Mouse (Mus musculus) CH12.LX (cell line): ENCODE results near the gene Bend6. TPM values are rescaled to one million over a fixed set of nuclear protein-coding genes. Genes with fewer than 3 reads are reported as not detected.

Experiments used
- DNase-seq: peaks from one replicate; pipeline ENCODE4 v3.0.0-alpha.2; 2013; ENCODE audit errors: extremely low read depth
- H3K27ac ChIP-seq: 2 replicates; pipeline ENCODE4 v1.5.1; 2012; ENCODE audit warnings: low read depth, mild to moderate bottlenecking, control low read depth, moderate library complexity; ENCODE audit not compliant: insufficient read depth
- H3K27me3 ChIP-seq: replicated peaks from 2 replicates; pipeline ENCODE3; 2012; ENCODE audit warnings: inconsistent platforms
- H3K36me3 ChIP-seq, 2 experiments: replicated peaks in 1 of 2; 2 replicates each; pipeline versions ENCODE3 to v1.6.1; 2012; ENCODE audit warnings: inconsistent platforms in 1 of 2, low read length in 1 of 2, mild to moderate bottlenecking in 1 of 2, mixed read lengths in 1 of 2, moderate library complexity in 1 of 2; ENCODE audit not compliant: control insufficient read depth in 1 of 2, insufficient read depth in 1 of 2
- H3K4me1 ChIP-seq, 2 experiments: 2 replicates each; pipeline ENCODE4 v1.6.1; 2012; ENCODE audit warnings: inconsistent platforms in 1 of 2, moderate library complexity in 1 of 2; ENCODE audit not compliant: insufficient read depth in 2 of 2, control insufficient read depth in 1 of 2
- H3K4me2 ChIP-seq: 2 replicates; pipeline ENCODE4 v1.6.1; 2012; ENCODE audit warnings: low read depth, mild to moderate bottlenecking, control low read depth; ENCODE audit not compliant: poor library complexity, insufficient read depth, severe bottlenecking
- H3K4me3 ChIP-seq, 3 experiments: fragments of 150-350 bp in 1 of 3; sonication (generic) in 1 of 3; replicated peaks in 1 of 3; 2 replicates each; pipeline versions ENCODE3 to v1.5.1; 2011 to 2012; ENCODE audit warnings: low read depth in 2 of 3, low read length in 2 of 3, mild to moderate bottlenecking in 2 of 3, moderate library complexity in 2 of 3, control low read depth in 1 of 3, improper control_type of control experiment in 1 of 3, inconsistent platforms in 1 of 3, mixed read lengths in 1 of 3; ENCODE audit not compliant: poor library complexity in 1 of 3
- H3K79me2 ChIP-seq: replicated peaks from 2 replicates; pipeline ENCODE4 v1.6.1; 2012; ENCODE audit warnings: mild to moderate bottlenecking, moderate library complexity; ENCODE audit not compliant: control insufficient read depth, poor library complexity, insufficient read depth, severe bottlenecking; ENCODE audit errors: extremely low read depth
- H3K9ac ChIP-seq: 2 replicates; pipeline ENCODE4 v1.6.1; 2012; ENCODE audit warnings: low read depth, mild to moderate bottlenecking, control low read depth, moderate library complexity; ENCODE audit not compliant: insufficient read depth
- H3K9me3 ChIP-seq: replicated peaks from 2 replicates; pipeline ENCODE3; 2012; ENCODE audit warnings: low read length, inconsistent platforms, mixed read lengths
- CHD1 ChIP-seq: IDR thresholded peaks from 2 replicates; pipeline ENCODE4 v1.6.1; 2012; ENCODE audit warnings: low read depth, low read length, improper control_type of control experiment, inconsistent platforms
- CTCF ChIP-seq, 2 experiments: IDR thresholded peaks in 1 of 2; conservative IDR thresholded peaks in 1 of 2; 2 replicates each; pipeline ENCODE4 v1.5.1; 2011 to 2012; ENCODE audit warnings: low read depth in 2 of 2, low read length in 2 of 2, improper control_type of control experiment in 1 of 2, inconsistent platforms in 1 of 2, mild to moderate bottlenecking in 1 of 2, moderate library complexity in 1 of 2
- E2F4 ChIP-seq: IDR thresholded peaks from 2 replicates; pipeline ENCODE4 v1.6.1; 2011; ENCODE audit warnings: low read depth, low read length, improper control_type of control experiment; ENCODE audit not compliant: insufficient replicate concordance
- ELF1 ChIP-seq: IDR thresholded peaks from 2 replicates; pipeline ENCODE4 v1.6.1; 2014; ENCODE audit warnings: low read depth, mild to moderate bottlenecking, inconsistent platforms, low read length, improper control_type of control experiment
- EP300 ChIP-seq: IDR thresholded peaks from 2 replicates; pipeline ENCODE4 v1.6.1; 2011; ENCODE audit warnings: low read length, improper control_type of control experiment
- GABPA ChIP-seq: IDR thresholded peaks from 2 replicates; pipeline ENCODE4 v1.6.1; 2012; ENCODE audit warnings: low read depth, low read length, improper control_type of control experiment, inconsistent platforms; ENCODE audit not compliant: insufficient replicate concordance
- HCFC1 ChIP-seq: IDR thresholded peaks from 2 replicates; pipeline ENCODE4 v1.6.1; 2012; ENCODE audit warnings: low read depth, mild to moderate bottlenecking, inconsistent platforms, low read length, improper control_type of control experiment
- IRF4 ChIP-seq: IDR thresholded peaks from 2 replicates; pipeline ENCODE4 v1.6.1; 2014; ENCODE audit warnings: low read depth, mild to moderate bottlenecking, inconsistent platforms, low read length, improper control_type of control experiment
- JUND ChIP-seq: conservative IDR thresholded peaks from 2 replicates; pipeline ENCODE4 v1.6.1; 2011; ENCODE audit warnings: low read depth, low read length, improper control_type of control experiment
- MAX ChIP-seq: IDR thresholded peaks from 2 replicates; pipeline ENCODE4 v1.6.1; 2011; ENCODE audit warnings: low read length, improper control_type of control experiment
- NELFE ChIP-seq: IDR thresholded peaks from 2 replicates; pipeline ENCODE4 v1.6.1; 2011; ENCODE audit warnings: low read depth, low read length, improper control_type of control experiment
- NRF1 ChIP-seq: IDR thresholded peaks from 2 replicates; pipeline ENCODE4 v1.6.1; 2014; ENCODE audit warnings: low read depth, mild to moderate bottlenecking, inconsistent platforms, low read length, improper control_type of control experiment, moderate library complexity
- PAX5 ChIP-seq: IDR thresholded peaks from 2 replicates; pipeline ENCODE4 v1.6.1; 2012; ENCODE audit warnings: low read length, inconsistent platforms, mixed read lengths
- POLR2AphosphoS2 ChIP-seq: IDR thresholded peaks from 2 replicates; pipeline ENCODE4 v1.6.1; 2011; ENCODE audit warnings: low read depth, low read length, improper control_type of control experiment
- SIN3A ChIP-seq: IDR thresholded peaks from 2 replicates; pipeline ENCODE4 v1.6.1; 2012; ENCODE audit warnings: low read length, improper control_type of control experiment, inconsistent platforms
- SMC3 ChIP-seq: IDR thresholded peaks from 2 replicates; pipeline ENCODE4 v1.6.1; 2011; ENCODE audit warnings: low read depth, low read length, improper control_type of control experiment
- TBP ChIP-seq: conservative IDR thresholded peaks from 2 replicates; pipeline ENCODE4 v1.6.1; 2011; ENCODE audit warnings: low read depth, low read length, improper control_type of control experiment
- TCF12 ChIP-seq: IDR thresholded peaks from 2 replicates; pipeline ENCODE4 v1.6.1; 2014; ENCODE audit warnings: low read depth, mild to moderate bottlenecking, inconsistent platforms, low read length, improper control_type of control experiment
- USF2 ChIP-seq: conservative IDR thresholded peaks from 2 replicates; pipeline ENCODE4 v1.6.1; 2011; ENCODE audit warnings: low read depth, low read length, improper control_type of control experiment
- ZC3H11A ChIP-seq: IDR thresholded peaks from 2 replicates; pipeline ENCODE4 v1.6.1; 2012; ENCODE audit warnings: low read depth, mild to moderate bottlenecking, inconsistent platforms, low read length, improper control_type of control experiment
- ZKSCAN1 ChIP-seq: IDR thresholded peaks from 2 replicates; pipeline ENCODE4 v1.6.1; 2012; ENCODE audit warnings: low read depth, inconsistent platforms, low read length, improper control_type of control experiment, borderline replicate concordance
- ZMIZ1 ChIP-seq: IDR thresholded peaks from 2 replicates; pipeline ENCODE4 v1.6.1; 2012; ENCODE audit warnings: low read depth, mild to moderate bottlenecking, inconsistent platforms, low read length, improper control_type of control experiment
- ZNF384 ChIP-seq: IDR thresholded peaks from 2 replicates; pipeline ENCODE4 v1.6.1; 2012; ENCODE audit warnings: low read depth, low read length, improper control_type of control experiment, inconsistent platforms
- dilution Hi-C: fragments of 300-500 bp; cut with MboI; formaldehyde crosslinking; loops from 2 replicates; pipeline ENCODE4 v1.14.3; 2020; ENCODE audit warnings: low sequenced_read_pairs; ENCODE audit not compliant: extremely low pct_unique_long_range_greater_than_20kb, extremely low pct_ligation_motif_present
- in situ Hi-C: fragments of 300-500 bp; cut with MboI; formaldehyde crosslinking; loops from 3 replicates; pipeline ENCODE4 v1.14.3; 2019; ENCODE audit warnings: low sequenced_read_pairs, low pct_ligation_motif_present, low pct_unique_long_range_greater_than_20kb, mixed read lengths
- polyA plus RNA-seq: library from polyadenylated mRNA; unstranded; fragments of >175 nt; gene quantifications from 2 replicates; pipeline ENCODE4 v1.2.1, GENCODE M21; 2012; ENCODE audit warnings: low read depth; ENCODE audit not compliant: insufficient read length
- total RNA-seq, 2 experiments: library from RNA; depleted of rRNA; stranded (reverse); fragments of 300-350 nt in 1 of 2; fragments of >200 nt in 1 of 2; gene quantifications; 2 replicates each; pipeline ENCODE4 v1.2.3; 2012 to 2014

Gene Bend6
- total and polyA plus RNA-seq, 3 experiments, result 1.4 to 3.4 (median 3.2) TPM

GRCm38 (mm10) chr1:33896666-33897065 is 10.9 kb downstream of the Bend6 start:
- no peak overlapping the region for H3K4me3 ChIP-seq
- no peaks in the 10 kb centered on the region for H3K4me1 ChIP-seq
- in situ Hi-C loops, result no loop called here
- H3K27ac ChIP-seq, result no peak overlapping the region
- no peak for TF ChIP-seq IRF4
- no peak for TF ChIP-seq CTCF (conservative IDR thresholded peaks at IDR 0.05 in 1 of 2, IDR thresholded peaks at IDR 0.05 in 1 of 2; ENCODE audit: low read depth in 2 of 2, low read length in 2 of 2)
- TF ChIP-seq EP300, result no peak
- no peak for TF ChIP-seq HCFC1
- TF ChIP-seq POLR2AphosphoS2, result no peak
- no peak for TF ChIP-seq ZC3H11A
- no peak for TF ChIP-seq MAX
- TF ChIP-seq TBP, result no peak
- TF ChIP-seq PAX5, result no peak
- TF ChIP-seq USF2, result no peak
- TF ChIP-seq TCF12, result no peak
- TF ChIP-seq GABPA, result no peak
- TF ChIP-seq ZKSCAN1, result no peak
- TF ChIP-seq ELF1, result no peak
- no peak for TF ChIP-seq ZMIZ1
- no peak for TF ChIP-seq E2F4
- no peak for TF ChIP-seq CHD1
- TF ChIP-seq JUND, result no peak
- TF ChIP-seq NRF1, result no peak
- TF ChIP-seq SIN3A, result no peak
- dilution Hi-C loops, result no loop called here
- no peak overlapping the region for H3K9ac ChIP-seq
- H3K27me3 ChIP-seq, result no peaks in the 10 kb centered on the region
- H3K4me2 ChIP-seq, result no peak overlapping the region
- no peaks in the 10 kb centered on the region for H3K9me3 ChIP-seq
- H3K79me2 ChIP-seq, result no peaks in the 10 kb centered on the region
- no peaks in the 10 kb centered on the region for H3K36me3 ChIP-seq
- no peak for DNase-seq

GRCm38 (mm10) chr1:33896116-33896515 is 11.5 kb downstream of the Bend6 start:
- TF ChIP-seq EP300 (no peak), MAX (no peak), SMC3 (no peak), ZNF384 (no peak), USF2 (no peak), NELFE (no peak)
- Histone ChIP-seq H3K4me1 (no peaks in the 10 kb centered on the region), H3K9ac (no peak overlapping the region), H3K4me3 (no peak overlapping the region), H3K4me2 (no peak overlapping the region), H3K27ac (no peak overlapping the region), H3K36me3 (no peaks in the 10 kb centered on the region), H3K9me3 (no peaks in the 10 kb centered on the region), H3K27me3 (no peaks in the 10 kb centered on the region), H3K79me2 (no peaks in the 10 kb centered on the region)
- in situ Hi-C loops, result no loop called here
- dilution Hi-C loops, result no loop called here
- no peak for DNase-seq
